Mouse (Mus musculus) ES-Bruce4 (cell line): ENCODE measurements at regions not wholly inside any gene's neighbourhood (a gene's known extent, or its start where the extent isn't known, plus 50 kb on each side); places are given as distances from the start of the nearest gene placed in this dataset.

Experiments used
- H3K27ac ChIP-seq: 2 replicates; pipeline ENCODE4 v1.5.1; 2012; ENCODE audit warnings: low read length, inconsistent platforms; ENCODE audit not compliant: insufficient read depth
- H3K27me3 ChIP-seq: 2 replicates; pipeline ENCODE4 v1.6.1; 2012; ENCODE audit warnings: mild to moderate bottlenecking, low read length, inconsistent platforms; ENCODE audit not compliant: control insufficient read depth, poor library complexity, insufficient read depth, severe bottlenecking
- H3K36me3 ChIP-seq: 2 replicates; pipeline ENCODE4 v1.6.1; 2012; ENCODE audit warnings: inconsistent platforms, mild to moderate bottlenecking, low read length, moderate library complexity; ENCODE audit not compliant: control insufficient read depth, poor library complexity, insufficient read depth, severe bottlenecking
- H3K4me1 ChIP-seq: one replicate; pipeline ENCODE4 v1.8.1; 2011; ENCODE audit warnings: low read length; ENCODE audit not compliant: control insufficient read depth, insufficient read depth
- H3K4me3 ChIP-seq: 2 replicates; pipeline ENCODE4 v1.5.1; 2011; ENCODE audit warnings: low read depth, mild to moderate bottlenecking, low read length
- H3K9ac ChIP-seq: 2 replicates; pipeline ENCODE4 v1.6.1; 2012; ENCODE audit warnings: low read depth, mild to moderate bottlenecking, inconsistent platforms; ENCODE audit not compliant: poor library complexity, severe bottlenecking
- H3K9me3 ChIP-seq: replicated peaks from 2 replicates; pipeline ENCODE4 v1.6.1; 2012; ENCODE audit warnings: mild to moderate bottlenecking, low read length, inconsistent platforms; ENCODE audit not compliant: control insufficient read depth, poor library complexity, insufficient read depth, severe bottlenecking
- CTCF ChIP-seq: IDR thresholded peaks from one replicate; pipeline ENCODE4 v1.8.1; 2011; ENCODE audit warnings: low read depth, low read length
- EP300 ChIP-seq: IDR thresholded peaks from 2 replicates; pipeline ENCODE4 v1.6.1; 2011; ENCODE audit warnings: low read depth, low read length; ENCODE audit not compliant: insufficient read depth
- POLR2A ChIP-seq: IDR thresholded peaks from one replicate; pipeline ENCODE4 v1.8.1; 2011; ENCODE audit warnings: low read length; ENCODE audit not compliant: insufficient read depth

GRCm38 (mm10) chr14:71666656-71667055 lies 825.0 kb downstream of the Gm9195 start:
- H3K4me3 ChIP-seq = no peak overlapping the region
- no peak overlapping the region for H3K27ac ChIP-seq
- no peaks in the 10 kb centered on the region for H3K36me3 ChIP-seq
- no peak overlapping the region for H3K9ac ChIP-seq
- TF ChIP-seq POLR2A (no peak), EP300 (no peak), CTCF (no peak)
- H3K27me3 ChIP-seq = no peaks in the 10 kb centered on the region
- no peaks in the 10 kb centered on the region for H3K9me3 ChIP-seq
- no peaks in the 10 kb centered on the region for H3K4me1 ChIP-seq

GRCm38 (mm10) chr14:71660166-71660565 lies 831.5 kb downstream of the Gm9195 start:
- no peak overlapping the region for H3K27ac ChIP-seq
- TF ChIP-seq EP300 = no peak
- no peak overlapping the region for H3K9ac ChIP-seq
- H3K27me3 ChIP-seq = no peaks in the 10 kb centered on the region
- H3K9me3 ChIP-seq = no peaks in the 10 kb centered on the region
- no peak overlapping the region for H3K4me3 ChIP-seq
- H3K4me1 ChIP-seq = no peaks in the 10 kb centered on the region
- H3K36me3 ChIP-seq = no peaks in the 10 kb centered on the region

GRCm38 (mm10) chr14:71654785-71655627 lies 836.6 kb downstream of the Gm9195 start:
- no peak for TF ChIP-seq POLR2A
- no peak for TF ChIP-seq EP300
- TF ChIP-seq CTCF = no peak
- Histone ChIP-seq H3K4me1 (no peaks in the 10 kb centered on the region), H3K9ac (no peak overlapping the region), H3K36me3 (no peaks in the 10 kb centered on the region), H3K27me3 (no peaks in the 10 kb centered on the region), H3K27ac (no peak overlapping the region), H3K9me3 (no peaks in the 10 kb centered on the region), H3K4me3 (no peak overlapping the region)

GRCm38 (mm10) chr14:71642536-71642935 lies 849.1 kb downstream of the Gm9195 start:
- TF ChIP-seq EP300 = no peak
- no peak for TF ChIP-seq CTCF
- no peaks in the 10 kb centered on the region for H3K36me3 ChIP-seq
- no peak overlapping the region for H3K4me3 ChIP-seq
- no peaks in the 10 kb centered on the region for H3K27me3 ChIP-seq
- no peaks in the 10 kb centered on the region for H3K9me3 ChIP-seq
- H3K27ac ChIP-seq = no peak overlapping the region
- H3K9ac ChIP-seq = no peak overlapping the region
- no peaks in the 10 kb centered on the region for H3K4me1 ChIP-seq

DNA sequence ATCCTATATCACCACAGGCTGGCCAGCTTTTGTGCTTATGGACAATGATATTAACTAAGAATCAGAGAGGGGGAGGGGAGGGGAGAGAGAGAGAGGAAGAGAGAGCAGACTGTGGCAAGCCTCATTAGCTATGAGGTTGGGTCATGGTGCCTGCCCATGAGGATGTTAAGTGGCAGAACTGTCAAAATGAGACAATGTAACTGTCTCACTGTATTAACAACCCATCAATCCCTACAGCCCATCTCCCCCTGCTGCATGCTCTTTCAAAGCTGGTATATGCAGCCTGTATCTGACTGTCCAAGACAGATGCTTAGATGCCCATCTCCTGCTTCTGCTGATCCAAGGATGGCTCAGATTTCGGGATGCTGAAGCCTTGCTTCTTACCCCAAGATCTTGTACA lies 852.6 kb downstream of the Gm9195 start:
- Histone ChIP-seq H3K27ac (no peak overlapping the region), H3K9me3 (no peaks in the 10 kb centered on the region)

DNA sequence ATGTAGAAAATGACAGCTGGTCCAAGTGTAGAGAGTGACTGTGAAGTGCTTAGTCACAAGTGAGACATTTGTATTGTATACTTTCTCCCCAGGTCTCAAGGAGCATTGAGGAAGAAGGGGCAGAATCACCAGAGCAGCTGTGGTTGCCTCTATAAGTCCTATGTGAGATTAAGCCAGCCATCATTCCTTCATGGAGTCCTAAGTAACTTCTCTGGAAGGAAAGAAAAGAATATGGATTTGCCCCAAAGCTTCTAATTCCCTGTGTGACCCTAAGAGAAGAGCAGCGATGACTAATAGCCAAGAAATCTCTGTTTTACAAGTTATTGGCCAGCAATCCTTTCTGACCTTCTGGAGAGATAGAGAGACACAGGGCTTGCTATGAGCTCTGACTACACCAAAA lies 856.5 kb downstream of the Gm9195 start:
- Histone ChIP-seq H3K4me3 (no peak overlapping the region), H3K9ac (no peak overlapping the region), H3K36me3 (no peaks in the 10 kb centered on the region), H3K4me1 (no peaks in the 10 kb centered on the region), H3K27ac (no peak overlapping the region), H3K27me3 (no peaks in the 10 kb centered on the region), H3K9me3 (no peaks in the 10 kb centered on the region)
- TF ChIP-seq POLR2A (no peak), CTCF (no peak), EP300 (no peak)

More for the DNA sequence above, 852.6 kb downstream of the Gm9195 start:
- Histone ChIP-seq H3K4me3 (no peak overlapping the region), H3K36me3 (no peaks in the 10 kb centered on the region), H3K27me3 (no peaks in the 10 kb centered on the region), H3K9ac (no peak overlapping the region), H3K4me1 (no peaks in the 10 kb centered on the region)
- TF ChIP-seq EP300 (no peak), POLR2A (no peak), CTCF (no peak)
